Mouse (Mus musculus) limb, embryonic 10.5 days (tissue): ENCODE data around the gene Tie1. TPM values are rescaled to one million over a fixed set of nuclear protein-coding genes. Genes with fewer than 3 reads are reported as not detected.
A peak's percentile ranks its signal among the peaks of the same experiment; 100 is the strongest.

Source experiments
- DNase-seq: peaks from one replicate; pipeline ENCODE4 v3.0.0-alpha.2; 2017; ENCODE audit warnings: low spot score
- H3K27ac ChIP-seq: fragments of 300-500 bp; sonication (generic); 2 replicates; pipeline ENCODE4 v1.5.1; 2016; ENCODE audit warnings: mild to moderate bottlenecking
- H3K27me3 ChIP-seq: fragments of 300-500 bp; sonication (generic); 2 replicates; pipeline ENCODE4 v1.6.1; 2016; ENCODE audit warnings: low read depth, mild to moderate bottlenecking; ENCODE audit not compliant: poor library complexity, severe bottlenecking
- H3K36me3 ChIP-seq: fragments of 300-500 bp; sonication (generic); 2 replicates; pipeline ENCODE4 v1.6.1; 2016; ENCODE audit warnings: mild to moderate bottlenecking, moderate library complexity
- H3K4me1 ChIP-seq: fragments of 300-500 bp; sonication (generic); 2 replicates; pipeline ENCODE4 v1.6.1; 2016
- H3K4me3 ChIP-seq: fragments of 300-500 bp; sonication (generic); 2 replicates; pipeline ENCODE4 v1.5.1; 2016; ENCODE audit warnings: mild to moderate bottlenecking, moderate library complexity
- H3K9me3 ChIP-seq: fragments of 300-500 bp; sonication (generic); replicated peaks from 2 replicates; pipeline ENCODE4 v1.6.1; 2016; ENCODE audit warnings: mild to moderate bottlenecking
- WGBS: fragments of 180-500 bp; shearing (Covaris S2); methylation state at CpG from one replicate; pipeline ENCODE4 v1.1.7; 2016; 5-methylcytosine and 5-hydroxymethylcytosine counted together
- polyA plus RNA-seq: library from polyadenylated mRNA; unstranded; fragments of >200 nt; fragmentation: Nextera tagmentation; extraction: Ambion mirVana; gene quantifications from 2 replicates; pipeline ENCODE4 v1.2.1, GENCODE M21; 2016

The Tie1 gene
- polyA plus RNA-seq, 1 experiment from 2014 or later, result 19.4 TPM

GRCm38 (mm10) chr4:118464956-118465355 is 24.9 kb downstream of the Tie1 start:
- 91% methylated on average over 3 of the region's 3 CpGs for WGBS
- H3K27me3 ChIP-seq, result no peaks in the 10 kb centered on the region
- H3K9me3 ChIP-seq, result no peaks in the 10 kb centered on the region
- peaks cover 17% of the 10 kb centered on the region for H3K4me1 ChIP-seq
- no peaks in the 10 kb centered on the region for H3K36me3 ChIP-seq
- H3K4me3 ChIP-seq, result no peak overlapping the region
- peak overlapping the region; percentile 78 for H3K27ac ChIP-seq
- no peak for DNase-seq

GRCm38 (mm10) chr4:118457345-118457975 is 32.4 kb downstream of the Tie1 start, which contains the start of gene Mpl:
TSS of gene Mpl (minus strand) at chr4:118457513.
- no peak for DNase-seq
- H3K27me3 ChIP-seq, result no peaks in the 10 kb centered on the region
- no peak within 1 kb of the TSS for H3K4me3 ChIP-seq
- H3K9me3 ChIP-seq, result no peaks in the 10 kb centered on the region
- 72% methylated on average over 9 of the region's 9 CpGs for WGBS
- H3K4me1 ChIP-seq, result peaks cover 3% of the 10 kb centered on the region
- H3K27ac ChIP-seq, result no peak within 1 kb of the TSS
- no peaks in the 10 kb centered on the region for H3K36me3 ChIP-seq

GRCm38 (mm10) chr4:118446415-118447153 is 43.3 kb downstream of the Tie1 start:
- WGBS, result 33% methylated on average over 24 of the region's 24 CpGs
- H3K9me3 ChIP-seq, result no peaks in the 10 kb centered on the region
- no peaks in the 10 kb centered on the region for H3K27me3 ChIP-seq
- H3K27ac ChIP-seq, result peak overlapping the region; percentile 72
- H3K4me1 ChIP-seq, result peaks cover 16% of the 10 kb centered on the region
- no peak for DNase-seq
- no peaks in the 10 kb centered on the region for H3K36me3 ChIP-seq
- peak overlapping the region; percentile 60 for H3K4me3 ChIP-seq

GRCm38 (mm10) chr4:118445781-118446414 is 44.0 kb downstream of the Tie1 start:
- 19% methylated on average over 18 of the region's 18 CpGs for WGBS

GRCm38 (mm10) chr4:118445088-118445487 is 44.8 kb downstream of the Tie1 start:
- no peak overlapping the region for H3K27ac ChIP-seq
- no peaks in the 10 kb centered on the region for H3K9me3 ChIP-seq
- H3K36me3 ChIP-seq, result no peaks in the 10 kb centered on the region
- H3K4me3 ChIP-seq, result no peak overlapping the region
- WGBS, result 86% methylated on average over 10 of the region's 10 CpGs
- DNase-seq, result no peak
- H3K4me1 ChIP-seq, result peaks cover 16% of the 10 kb centered on the region
- H3K27me3 ChIP-seq, result no peaks in the 10 kb centered on the region

More at GRCm38 (mm10) chr4:118445781-118446414, 44.0 kb downstream of the Tie1 start:
- Histone ChIP-seq H3K27ac (peak overlapping the region; percentile 72), H3K27me3 (no peaks in the 10 kb centered on the region), H3K9me3 (no peaks in the 10 kb centered on the region), H3K4me3 (peak overlapping the region; percentile 60), H3K36me3 (no peaks in the 10 kb centered on the region), H3K4me1 (peaks cover 16% of the 10 kb centered on the region)
- peak; percentile 71 for DNase-seq

GRCm38 (mm10) chr4:118437829-118438253 is 52.0 kb downstream of the Tie1 start:
- WGBS, result 11% methylated on average over 12 of the region's 12 CpGs
- Histone ChIP-seq H3K4me3 (peak overlapping the region; percentile 67), H3K27me3 (no peaks in the 10 kb centered on the region), H3K4me1 (peaks cover 34% of the 10 kb centered on the region), H3K36me3 (peaks cover 33% of the 10 kb centered on the region), H3K9me3 (no peaks in the 10 kb centered on the region), H3K27ac (peak overlapping the region; percentile 87)
- peak; percentile 62 for DNase-seq

GRCm38 (mm10) chr4:118436820-118437603 is 52.8 kb downstream of the Tie1 start, which contains the start of gene Cdc20:
TSS of gene Cdc20 (minus strand) at chr4:118437352.
- peak within 1 kb of the TSS; percentile 67 for H3K4me3 ChIP-seq
- peak; percentile 90 for DNase-seq
- H3K9me3 ChIP-seq, result no peaks in the 10 kb centered on the region
- no peaks in the 10 kb centered on the region for H3K27me3 ChIP-seq
- peak within 1 kb of the TSS; percentile 87 for H3K27ac ChIP-seq
- peaks cover 37% of the 10 kb centered on the region for H3K4me1 ChIP-seq
- under 1% methylated on average over 67 of the region's 67 CpGs for WGBS
- H3K36me3 ChIP-seq, result peaks cover 42% of the 10 kb centered on the region

- DNase-seq, result no peak
- no peak overlapping the region for H3K27ac ChIP-seq
- WGBS, result 74% methylated on average over 8 of the region's 8 CpGs
- H3K9me3 ChIP-seq, result no peaks in the 10 kb centered on the region
- H3K36me3 ChIP-seq, result peaks cover 65% of the 10 kb centered on the region
- no peaks in the 10 kb centered on the region for H3K27me3 ChIP-seq
- H3K4me1 ChIP-seq, result peaks cover 58% of the 10 kb centered on the region
- H3K4me3 ChIP-seq, result no peak overlapping the region
Observed at GRCm38 (mm10) chr4:118432332-118432731, 57.5 kb downstream of the Tie1 start.

GRCm38 (mm10) chr4:118429215-118429895 is 60.5 kb downstream of the Tie1 start:
- no peak for DNase-seq
- no peaks in the 10 kb centered on the region for H3K9me3 ChIP-seq
- peak overlapping the region; percentile 78 for H3K4me3 ChIP-seq
- H3K27me3 ChIP-seq, result no peaks in the 10 kb centered on the region
- 45% methylated on average over 7 of the region's 7 CpGs for WGBS
- 0 out of 2 replicates have a peak overlapping the region, but pooled peaks have one; percentile 8 for H3K27ac ChIP-seq
- peaks cover 40% of the 10 kb centered on the region for H3K4me1 ChIP-seq
- H3K36me3 ChIP-seq, result peaks cover 47% of the 10 kb centered on the region

- peaks cover 44% of the 10 kb centered on the region for H3K36me3 ChIP-seq
- H3K4me1 ChIP-seq, result peaks cover 36% of the 10 kb centered on the region
- no peak for DNase-seq
- peak overlapping the region; percentile 78 for H3K4me3 ChIP-seq
- no peaks in the 10 kb centered on the region for H3K9me3 ChIP-seq
- WGBS, result 46% methylated on average over 15 of the region's 15 CpGs
- H3K27ac ChIP-seq, result peak overlapping the region; percentile 86
- H3K27me3 ChIP-seq, result no peaks in the 10 kb centered on the region
Observed at GRCm38 (mm10) chr4:118428531-118429214, 61.2 kb downstream of the Tie1 start.

GRCm38 (mm10) chr4:118427768-118428451 is 62.0 kb downstream of the Tie1 start, which contains the start of gene Elovl1:
TSS of gene Elovl1 (plus strand) at chr4:118428093.
- Histone ChIP-seq H3K4me3 (peak within 1 kb of the TSS; percentile 78), H3K27me3 (no peaks in the 10 kb centered on the region), H3K36me3 (peaks cover 39% of the 10 kb centered on the region), H3K27ac (peak within 1 kb of the TSS; percentile 86), H3K4me1 (peaks cover 36% of the 10 kb centered on the region), H3K9me3 (no peaks in the 10 kb centered on the region)
- WGBS, result under 1% methylated on average over 28 of the region's 31 CpGs
- DNase-seq, result peak; percentile 92
